Mouse (Mus musculus) cerebellum, adult 11 months (tissue): ENCODE data around the gene Vipr1.
"Not testable (repeated sequence)": the region's sequence is repeated elsewhere in the genome, so short reads cannot be mapped to it uniquely, and the experiment has no call there.

ENCODE experiments used
- DNase-seq: peaks from one replicate; pipeline ENCODE4 v3.0.0; 2022

The Vipr1 gene

DNA sequence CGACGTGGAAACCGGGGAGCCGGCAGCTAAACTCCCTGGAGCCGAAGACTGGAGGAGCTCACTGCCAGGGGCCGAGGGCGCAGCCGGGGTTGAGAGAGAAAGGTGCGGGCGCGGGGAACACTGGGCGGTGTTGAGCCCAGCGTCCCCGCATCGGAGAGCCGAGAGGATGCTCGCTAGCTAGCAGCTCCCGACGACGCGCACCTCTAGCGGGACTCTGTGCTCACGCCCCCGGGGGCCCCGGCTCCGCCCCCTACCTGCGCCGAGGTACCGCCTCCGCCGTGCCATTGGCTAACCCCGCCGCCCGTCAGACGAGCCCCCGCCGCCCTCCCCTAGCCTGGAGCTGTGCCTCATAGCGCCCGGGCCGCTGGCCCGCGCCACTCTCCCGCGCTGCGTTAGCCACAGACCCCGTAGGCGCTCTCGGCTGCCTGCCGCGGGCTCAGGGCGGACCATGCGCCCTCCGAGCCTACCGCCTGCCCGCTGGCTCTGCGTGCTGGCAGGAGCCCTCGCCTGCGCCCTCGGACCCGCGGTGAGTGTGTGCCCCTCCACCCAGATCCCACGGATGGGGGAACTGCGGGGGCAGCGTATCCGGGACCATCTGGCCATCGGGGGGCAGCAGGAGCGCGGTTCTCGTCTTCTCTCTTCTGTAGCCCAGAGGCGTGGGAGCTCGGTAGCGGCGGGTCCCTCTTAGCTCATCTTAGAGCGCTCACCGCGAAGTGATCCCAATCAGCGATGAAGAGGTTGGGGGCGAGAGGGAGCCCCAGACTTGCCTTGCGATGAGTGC is at the start of gene Vipr1:
Gene Vipr1, plus strand, starts transcription at position 316 of the 781 bp plus-strand sequence.
- DNase-seq: peak; percentile 86

DNA sequence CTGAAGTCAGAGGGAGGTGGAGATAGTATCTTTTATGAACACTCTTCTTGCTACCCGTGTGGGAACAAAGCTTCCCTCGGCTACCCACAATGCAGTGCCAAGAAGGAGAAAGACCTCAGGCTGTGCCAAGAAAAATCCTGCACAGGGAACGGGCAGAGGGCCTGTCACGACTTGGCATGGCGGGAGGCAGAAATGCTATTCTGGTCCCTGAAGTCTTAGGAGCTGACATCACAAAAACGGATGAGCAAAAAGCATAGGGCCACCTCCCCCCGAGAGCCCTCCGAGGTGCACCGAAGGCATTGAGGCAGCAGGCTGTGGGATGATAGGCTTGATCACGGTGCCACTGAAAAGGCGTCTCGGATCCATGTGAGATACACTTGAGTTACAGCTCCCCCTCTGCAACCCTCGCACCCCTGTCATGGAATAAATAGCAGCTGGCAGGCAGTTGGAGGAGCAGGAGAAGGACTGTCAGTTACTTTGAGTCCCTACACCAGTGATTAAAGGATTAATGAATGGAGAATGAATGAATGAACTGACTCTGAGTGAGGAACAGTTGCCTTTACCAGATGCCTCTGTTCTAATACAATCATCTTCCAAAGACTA is 49.5 kb upstream of the Vipr1 start:
- DNase-seq: no peak

DNA sequence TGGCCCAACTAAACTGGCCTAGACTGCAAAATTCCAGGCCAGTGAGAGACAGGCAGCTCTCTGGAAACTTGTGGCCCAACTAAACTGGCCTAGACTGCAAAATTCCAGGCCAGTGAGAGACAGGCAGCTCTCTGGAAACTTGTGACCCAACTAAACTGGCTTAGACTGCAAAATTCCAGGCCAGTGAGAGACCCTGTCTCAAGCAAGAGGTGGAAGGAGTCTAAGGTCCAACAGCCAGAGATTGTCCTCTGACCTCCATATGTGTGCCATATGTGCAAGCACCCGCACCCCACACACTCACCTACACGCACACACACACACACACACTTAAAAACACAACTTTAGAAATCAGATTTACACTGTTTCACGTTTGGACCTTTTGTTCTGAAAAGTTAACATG is 48.7 kb upstream of the Vipr1 start:
- DNase-seq: not testable (repeated sequence)

DNA sequence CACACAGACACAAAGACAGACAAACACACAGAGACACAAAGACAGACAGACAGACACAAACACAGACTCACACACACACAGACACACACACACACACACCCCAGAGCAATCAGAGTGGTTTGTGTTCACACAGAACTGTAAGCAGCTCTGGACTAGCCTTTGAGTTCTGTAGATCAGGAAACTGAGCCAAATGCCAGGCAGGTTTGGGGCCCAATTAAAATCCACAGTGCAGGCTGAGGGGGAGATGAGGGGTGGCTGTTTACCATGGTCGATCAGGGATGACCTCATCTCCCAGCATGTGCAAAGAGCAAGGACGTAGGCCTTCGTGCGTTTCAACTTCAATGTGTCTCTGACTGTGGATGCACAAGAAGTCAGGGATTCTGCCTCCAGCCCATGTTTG is 47.7 kb upstream of the Vipr1 start:
- DNase-seq: no peak

DNA sequence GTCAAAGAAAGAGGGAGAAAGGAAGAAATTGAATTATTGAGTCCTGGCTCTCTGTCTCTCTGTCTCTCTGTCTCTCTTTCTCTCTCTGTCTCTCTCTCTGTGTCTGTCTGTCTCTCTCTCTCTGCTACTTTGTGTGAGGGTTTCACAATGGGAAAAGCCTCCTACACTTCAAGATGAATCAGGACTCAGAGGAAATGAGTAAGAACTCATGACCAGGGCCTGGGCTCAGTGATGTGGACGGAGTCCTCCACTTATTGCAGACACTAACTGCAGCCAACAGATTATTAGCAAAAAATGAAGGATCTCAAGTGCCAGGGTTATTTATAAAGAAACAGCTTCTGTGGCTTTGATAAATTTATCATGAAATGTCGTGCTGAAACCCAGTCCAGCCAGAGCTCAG is 44.4 kb upstream of the Vipr1 start:
- DNase-seq: no peak

DNA sequence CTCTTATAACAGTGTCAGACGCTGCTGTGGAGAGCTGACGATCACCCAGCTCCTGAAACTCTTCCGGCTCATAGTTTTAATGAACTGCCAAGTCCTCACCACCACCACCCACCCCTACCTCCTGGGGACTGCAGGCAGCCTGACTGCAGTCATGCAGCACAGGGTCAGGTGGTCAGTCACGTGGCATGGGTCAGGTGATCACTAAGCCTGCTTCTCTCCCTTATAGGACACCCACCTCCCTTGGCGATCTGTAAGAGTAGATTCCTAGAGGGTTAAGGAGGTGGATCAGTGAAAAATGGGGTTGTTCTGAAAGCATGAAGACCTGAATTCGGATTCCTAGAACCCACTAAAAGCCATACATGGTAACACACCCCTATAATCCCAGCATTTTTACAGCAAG is 43.0 kb upstream of the Vipr1 start:
- DNase-seq: no peak

DNA sequence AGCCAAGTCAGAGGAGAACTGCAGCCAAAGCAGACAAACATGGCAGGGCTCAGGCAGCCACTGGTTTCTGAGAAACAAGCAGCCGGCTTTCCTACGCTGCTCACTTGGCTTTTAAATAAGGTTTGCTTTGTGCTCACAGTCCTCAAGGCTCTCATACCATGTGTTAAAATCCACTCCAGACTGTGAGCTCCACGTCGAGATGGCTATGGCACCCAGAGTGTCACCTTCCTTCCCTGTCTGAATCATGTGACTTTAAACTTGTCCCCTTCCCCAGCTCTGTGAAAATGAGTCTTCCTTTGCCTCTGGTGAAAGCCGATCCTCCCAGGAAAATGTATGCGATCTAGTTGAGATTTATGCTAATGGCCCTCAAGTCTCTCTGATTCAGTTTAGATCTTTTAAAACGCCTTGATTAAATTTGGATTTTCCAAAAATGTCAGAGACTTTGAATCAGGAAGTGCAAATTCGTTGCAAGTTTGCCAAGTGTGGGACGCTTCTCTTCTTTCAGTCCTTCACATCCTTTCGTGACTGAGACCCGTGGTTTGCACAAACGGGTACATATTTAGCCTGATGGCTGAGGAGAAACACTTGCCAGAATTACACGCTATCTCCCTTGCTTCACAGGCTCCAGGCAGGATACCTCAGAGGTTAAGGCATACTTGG is 42.2 kb upstream of the Vipr1 start:
- DNase-seq: no peak

GRCm38 (mm10) chr9:121600861-121601427 is 41.6 kb upstream of the Vipr1 start:
- DNase-seq: no peak

GRCm38 (mm10) chr9:121602381-121602780 is 40.1 kb upstream of the Vipr1 start:
- DNase-seq: no peak

DNA sequence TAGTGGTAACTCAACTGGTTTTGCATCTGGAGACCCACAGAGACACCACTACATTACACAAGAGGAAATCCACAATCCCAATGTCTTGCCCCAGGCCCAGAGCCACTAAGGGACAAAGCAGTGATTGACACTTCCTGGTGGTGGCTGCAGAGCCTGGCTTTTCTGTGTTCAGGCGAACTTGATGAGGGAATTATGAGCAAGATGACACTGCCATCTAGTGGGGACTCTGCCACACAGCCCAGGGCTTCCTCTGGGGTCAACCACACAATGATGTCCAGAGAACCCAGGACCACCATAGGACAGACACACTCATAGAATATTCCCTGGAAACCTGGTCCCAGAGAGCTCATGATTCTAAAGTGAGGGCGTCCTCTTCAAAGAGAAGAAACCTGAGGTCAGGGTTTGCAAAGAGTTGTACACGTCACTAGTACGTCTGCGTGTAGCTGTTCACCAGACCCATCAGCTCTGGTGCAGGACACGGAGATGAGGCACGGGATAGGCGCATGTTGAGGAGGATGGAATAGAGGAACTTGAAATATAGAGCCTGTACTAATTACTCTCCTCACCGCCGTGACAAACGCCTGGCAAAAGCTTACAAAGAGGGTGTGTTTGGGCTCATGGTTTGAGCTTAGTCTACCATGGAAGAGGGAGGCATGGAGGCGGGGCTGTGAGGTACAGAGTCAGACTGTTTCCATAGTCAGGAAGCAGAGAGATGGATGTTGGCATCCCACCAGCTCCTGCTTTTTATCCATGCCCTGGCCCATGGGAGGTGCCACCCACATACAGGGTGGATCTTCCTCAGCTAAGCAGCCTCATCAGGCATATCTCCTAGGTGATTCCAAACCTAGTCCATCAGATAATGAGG is 36.9 kb upstream of the Vipr1 start:
- DNase-seq: peak; percentile 64

DNA sequence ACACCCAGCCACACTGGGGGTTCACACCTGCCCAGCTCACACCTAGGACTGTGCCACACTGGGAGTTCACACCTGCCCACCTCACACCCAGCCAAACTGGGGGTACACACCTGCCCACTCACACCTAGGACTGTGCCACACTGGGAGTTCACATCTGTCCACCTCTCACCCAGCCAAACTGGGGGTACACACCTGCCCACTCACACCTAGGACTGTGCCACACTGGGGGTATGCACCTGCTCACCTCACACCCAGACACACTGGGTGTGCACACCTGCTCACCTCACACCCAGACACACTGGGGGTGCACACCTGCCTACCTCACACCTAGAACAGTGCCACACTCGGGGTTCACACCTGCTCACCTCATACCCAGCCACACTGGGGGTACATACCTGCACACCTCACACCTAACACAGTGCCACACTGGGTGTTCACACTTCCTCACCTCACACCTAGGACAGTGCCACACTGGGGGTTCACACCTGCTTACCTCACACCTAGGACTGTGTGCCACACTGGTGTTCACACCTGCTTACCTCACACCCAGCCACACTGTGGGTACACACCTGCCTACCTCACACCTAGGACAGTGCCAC is 35.9 kb upstream of the Vipr1 start:
- DNase-seq: no peak

DNA sequence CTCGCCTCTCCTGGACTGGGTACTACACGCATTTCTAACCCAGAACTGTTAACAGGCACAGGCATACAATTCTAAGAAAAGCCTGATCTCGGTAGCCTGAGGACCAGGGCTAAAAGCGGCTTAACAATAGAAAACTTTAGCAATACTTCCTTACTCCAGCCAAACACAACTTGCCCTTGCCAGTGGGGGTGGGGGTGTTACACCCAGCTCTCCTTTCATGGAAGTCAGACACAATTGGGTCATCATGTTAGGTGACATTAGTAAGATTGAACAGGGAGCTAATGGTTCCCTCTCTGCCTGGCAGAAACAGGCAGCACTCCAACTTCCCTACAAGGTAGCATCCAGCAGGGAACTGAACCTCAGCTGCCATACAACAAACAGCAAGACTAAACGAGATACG is 33.1 kb upstream of the Vipr1 start:
- DNase-seq: no peak

GRCm38 (mm10) chr9:121613192-121613591 is 29.3 kb upstream of the Vipr1 start:
- DNase-seq: no peak

DNA sequence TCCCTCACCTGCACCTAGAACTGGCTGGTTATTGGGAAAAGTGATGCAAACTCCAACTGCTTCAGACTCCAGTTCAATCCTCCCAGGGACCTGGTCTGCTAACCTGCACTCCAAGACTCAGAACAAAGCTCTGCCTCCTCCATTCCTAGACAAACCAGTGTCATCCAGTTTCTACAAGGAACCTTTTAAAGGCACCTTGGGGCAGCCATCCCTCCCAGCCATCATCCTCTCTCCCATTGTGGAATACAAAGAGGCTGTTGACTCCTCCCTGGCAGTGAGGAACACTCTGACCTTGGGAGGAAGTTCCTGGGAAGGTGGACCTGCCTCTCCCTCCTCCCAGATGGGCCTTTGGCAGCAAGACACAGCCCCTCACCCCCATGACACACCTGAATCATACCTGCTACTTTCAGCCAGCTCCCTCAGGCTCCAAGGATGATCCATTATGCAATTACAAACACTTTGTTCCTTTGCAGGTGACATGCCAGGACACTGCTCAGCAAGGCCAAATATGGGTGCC is 28.2 kb upstream of the Vipr1 start:
- no peak for DNase-seq

DNA sequence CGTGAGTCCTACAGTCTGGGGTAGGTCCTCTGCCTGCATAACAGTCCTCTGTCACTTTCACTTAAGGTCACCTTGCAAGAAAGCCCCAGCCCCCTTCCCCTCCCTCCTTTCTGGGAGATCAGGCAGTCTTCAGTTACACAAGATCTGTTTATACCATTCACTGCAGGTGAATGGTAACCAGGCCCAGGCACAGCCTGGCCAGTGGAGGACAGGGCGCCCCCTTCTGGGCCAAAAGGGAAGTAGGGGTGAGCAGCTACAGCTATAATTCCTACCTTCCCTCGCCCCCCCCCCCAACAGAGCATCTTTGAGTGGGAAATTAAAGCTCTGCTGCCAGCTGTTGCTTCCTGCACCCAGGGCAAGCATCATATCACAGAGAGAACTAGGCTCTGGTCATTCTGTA is 26.0 kb upstream of the Vipr1 start:
- no peak for DNase-seq

GRCm38 (mm10) chr9:121619441-121619840 is 23.1 kb upstream of the Vipr1 start:
- no peak for DNase-seq

DNA sequence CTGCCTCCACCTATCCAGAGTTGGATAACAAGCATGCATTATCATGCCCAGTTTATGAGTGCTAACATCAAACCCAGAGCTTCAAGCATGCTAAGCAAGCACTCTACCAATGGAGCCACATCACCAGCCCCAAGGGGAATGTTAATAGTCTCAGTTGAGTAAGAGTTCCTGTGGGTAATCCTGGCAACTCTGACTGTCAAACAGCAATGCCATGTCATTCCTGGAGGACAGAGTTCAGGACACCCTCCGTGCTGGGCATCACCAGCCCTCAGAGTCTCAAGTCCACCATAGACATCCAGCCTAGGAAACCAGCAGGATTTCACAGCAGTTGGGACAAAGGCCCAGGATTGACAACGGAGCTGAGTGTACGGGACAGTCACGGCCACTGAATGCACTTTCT is 19.3 kb upstream of the Vipr1 start:
- no peak for DNase-seq

DNA sequence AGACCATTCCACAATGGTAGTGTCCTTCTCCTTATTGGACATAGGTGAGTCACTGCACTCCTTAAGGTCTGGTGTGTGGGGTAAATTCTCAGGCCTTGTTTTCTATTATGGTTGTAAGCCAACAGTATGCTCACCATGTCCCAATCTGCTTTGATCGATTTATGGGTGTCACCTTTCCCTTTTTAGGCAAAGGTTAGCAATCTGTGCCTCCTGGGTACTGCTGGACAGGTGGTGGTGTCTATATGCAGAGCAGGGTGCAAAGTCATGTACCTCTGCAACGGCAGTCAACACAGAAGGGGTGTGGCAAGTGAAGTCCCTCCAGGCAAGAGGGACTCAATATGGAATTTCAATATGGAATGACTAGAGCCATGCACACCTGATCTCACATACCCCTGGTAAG is 17.6 kb upstream of the Vipr1 start:
- DNase-seq: no peak

DNA sequence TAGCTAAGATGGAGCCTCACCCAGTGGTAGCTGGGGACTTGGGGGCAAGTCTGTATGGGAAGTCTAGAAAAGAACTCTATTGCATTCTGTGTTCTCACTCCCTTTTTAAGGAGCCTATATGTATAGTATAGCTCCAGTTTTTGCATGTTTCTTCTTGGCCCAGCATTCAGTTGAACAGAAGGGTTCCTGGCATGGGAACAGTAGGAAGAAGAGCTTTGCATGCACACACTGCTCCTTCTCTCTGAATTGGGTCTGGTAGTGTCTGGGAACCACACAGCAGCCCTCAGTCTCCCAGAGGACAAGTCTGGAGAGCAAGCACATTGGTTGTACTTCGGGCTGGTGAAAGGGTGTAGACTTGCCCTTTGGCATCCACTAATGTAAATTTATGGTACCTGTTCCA is 11.9 kb upstream of the Vipr1 start:
- no peak for DNase-seq

GRCm38 (mm10) chr9:121631946-121632345 is 10.6 kb upstream of the Vipr1 start:
- no peak for DNase-seq

DNA sequence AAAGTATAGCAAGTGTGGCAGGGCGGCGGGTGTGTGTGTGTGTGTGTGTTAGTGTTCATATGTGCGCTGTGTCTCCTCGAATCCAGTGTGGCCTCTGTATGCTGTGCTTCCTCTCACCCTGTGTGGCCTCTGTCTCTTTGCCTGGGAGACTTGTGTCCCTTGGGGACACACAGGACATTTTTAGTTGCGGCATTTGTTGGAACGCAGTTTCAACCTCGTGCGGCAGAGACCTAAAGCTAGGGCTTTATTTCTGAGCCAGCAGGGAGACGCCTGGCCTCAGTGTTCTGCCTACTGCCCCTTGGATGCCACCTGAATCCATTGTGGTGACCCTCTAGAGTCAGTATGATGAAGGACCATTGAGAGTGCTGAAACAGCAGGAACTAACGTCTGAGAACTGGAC is 9.6 kb upstream of the Vipr1 start:
- no peak for DNase-seq

DNA sequence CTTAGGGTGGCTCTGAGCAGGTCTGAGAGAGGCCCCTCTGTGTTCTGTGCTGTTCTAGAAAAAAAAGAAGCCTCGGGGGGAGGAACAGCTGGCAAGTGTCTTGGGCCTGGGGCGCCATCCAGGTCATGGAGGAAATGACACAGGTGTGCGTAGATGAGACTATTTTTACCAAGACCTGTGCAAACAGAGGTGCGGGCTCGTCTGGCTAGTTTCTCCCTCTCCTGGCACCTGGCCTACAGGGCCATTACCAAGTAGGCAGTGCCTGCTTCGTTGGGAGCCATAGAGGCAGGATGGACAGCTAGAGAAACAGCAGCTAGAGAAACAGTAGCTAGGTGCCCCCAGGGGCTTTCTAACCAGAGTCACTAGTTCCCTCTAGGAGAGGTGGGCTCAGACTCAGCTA is 9.2 kb upstream of the Vipr1 start:
- DNase-seq: no peak
